Mouse (Mus musculus): ENCODE data around the gene Gng4. TPM values are rescaled to one million over a fixed set of nuclear protein-coding genes. Genes with fewer than 3 reads are reported as not detected.

Gng4 gene
- polyA plus RNA-seq, 1 experiment from 2014 or later, result 2.6 TPM

DNA sequence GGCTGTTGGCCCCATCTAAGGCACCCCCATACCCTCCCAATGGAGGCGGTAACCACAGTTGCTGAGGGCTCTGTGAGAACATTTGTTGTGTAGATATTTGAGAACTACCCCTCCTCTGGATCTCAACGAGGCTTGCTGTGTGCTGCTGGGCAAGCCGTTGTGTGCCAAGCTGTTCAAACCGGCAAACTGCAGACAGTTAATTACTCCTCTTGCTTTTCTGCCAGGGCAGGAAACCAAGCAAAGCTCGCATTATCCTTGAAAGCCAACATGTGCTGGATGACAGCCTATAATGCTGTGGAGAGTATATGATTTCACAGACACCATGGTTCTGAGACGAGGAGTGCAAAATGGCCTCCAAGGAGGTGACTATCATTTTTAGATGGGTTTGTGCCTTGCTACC lies 42.7 kb downstream of the Gng4 start:
- no peaks in the 10 kb centered on the region for H3K27me3 ChIP-seq (ENCODE audit: control insufficient read depth, insufficient read depth, low read length)
- no peaks in the 10 kb centered on the region for H3K4me1 ChIP-seq (replicated peaks; ENCODE audit: control insufficient read depth, insufficient read depth, low read length)
- ATAC-seq (ENCODE audit: low FRiP score), result no peak
- H3K36me3 ChIP-seq (ENCODE audit: control insufficient read depth, insufficient read depth, low read length), result no peaks in the 10 kb centered on the region
- no peaks in the 10 kb centered on the region for H3K9me3 ChIP-seq (ENCODE audit: control insufficient read depth, low read length)
- H3K4me2 ChIP-seq (replicated peaks; ENCODE audit: low read depth, low read length), result no peak overlapping the region
- no peak overlapping the region for H3K9ac ChIP-seq (ENCODE audit: low read depth, low read length)
- H3K27ac ChIP-seq (ENCODE audit: low read depth, low read length), result no peak overlapping the region
- DNase-seq (ENCODE audit: low spot score), result no peak
- 90% methylated on average over 6 of the region's 6 CpGs for WGBS
- H3K4me3 ChIP-seq (ENCODE audit: low read depth, low read length), result no peak overlapping the region

DNA sequence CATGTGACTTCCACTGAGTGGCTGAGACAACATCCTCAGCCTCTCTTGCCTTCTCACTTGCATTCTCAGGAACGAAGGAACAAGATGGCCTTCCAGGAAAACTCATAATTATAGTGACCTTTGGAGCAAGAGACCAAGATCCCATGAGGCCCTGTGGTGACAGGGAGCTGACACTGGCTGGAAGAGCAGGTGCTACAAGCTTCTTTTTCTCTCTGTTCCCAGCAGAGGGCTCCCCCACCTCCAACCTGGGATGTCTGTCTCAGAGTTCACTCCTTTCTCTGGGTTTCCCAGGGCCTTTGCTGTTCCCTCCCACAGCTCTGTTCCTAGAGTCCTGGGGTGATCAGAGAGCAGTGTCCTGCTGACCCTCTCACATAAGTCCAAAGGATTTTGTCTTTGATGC lies 44.3 kb downstream of the Gng4 start:
- H3K4me2 ChIP-seq (replicated peaks; ENCODE audit: low read depth, low read length), result no peak overlapping the region
- no peak overlapping the region for H3K4me3 ChIP-seq (ENCODE audit: low read depth, low read length)
- DNase-seq (ENCODE audit: low spot score) (no peak), ATAC-seq (ENCODE audit: low FRiP score) (no peak)
- H3K9ac ChIP-seq (ENCODE audit: low read depth, low read length), result no peak overlapping the region
- WGBS, result 33% methylated on average over 1 of the region's 1 CpGs
- no peaks in the 10 kb centered on the region for H3K9me3 ChIP-seq (ENCODE audit: control insufficient read depth, low read length)
- H3K36me3 ChIP-seq (ENCODE audit: control insufficient read depth, insufficient read depth, low read length), result no peaks in the 10 kb centered on the region
- H3K27ac ChIP-seq (ENCODE audit: low read depth, low read length), result no peak overlapping the region
- no peaks in the 10 kb centered on the region for H3K27me3 ChIP-seq (ENCODE audit: control insufficient read depth, insufficient read depth, low read length)
- H3K4me1 ChIP-seq (replicated peaks; ENCODE audit: control insufficient read depth, insufficient read depth, low read length), result no peaks in the 10 kb centered on the region

GRCm38 (mm10) chr13:13830469-13831074 lies 46.7 kb downstream of the Gng4 start:
- WGBS, result 47% methylated on average over 4 of the region's 4 CpGs
- DNase-seq (ENCODE audit: low spot score) (no peak), ATAC-seq (ENCODE audit: low FRiP score) (no peak)
- Histone ChIP-seq H3K9me3 (ENCODE audit: control insufficient read depth, low read length) (no peaks in the 10 kb centered on the region), H3K9ac (ENCODE audit: low read depth, low read length) (no peak overlapping the region), H3K27ac (ENCODE audit: low read depth, low read length) (no peak overlapping the region), H3K27me3 (ENCODE audit: control insufficient read depth, insufficient read depth, low read length) (no peaks in the 10 kb centered on the region), H3K4me1 (replicated peaks; ENCODE audit: control insufficient read depth, insufficient read depth, low read length) (no peaks in the 10 kb centered on the region), H3K4me3 (ENCODE audit: low read depth, low read length) (no peak overlapping the region), H3K4me2 (replicated peaks; ENCODE audit: low read depth, low read length) (no peak overlapping the region), H3K36me3 (ENCODE audit: control insufficient read depth, insufficient read depth, low read length) (no peaks in the 10 kb centered on the region)

DNA sequence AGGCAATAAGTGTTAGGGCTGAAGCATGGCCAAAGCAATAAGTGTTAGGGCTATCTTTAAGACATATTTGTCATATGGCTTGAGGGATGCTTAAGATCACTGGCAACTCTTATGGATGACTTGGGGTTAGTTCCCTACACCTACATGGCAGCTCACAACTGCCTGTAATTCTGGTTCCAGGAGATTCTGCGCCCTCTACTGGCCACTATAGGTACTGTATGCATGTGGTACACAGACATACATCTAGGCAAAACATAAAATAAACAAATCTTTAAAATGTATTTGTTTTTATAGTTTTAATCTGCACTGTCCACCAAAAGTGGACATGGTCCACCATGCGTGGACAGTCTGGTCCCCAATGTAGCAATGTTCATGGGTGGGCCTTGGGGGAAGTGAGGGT lies 51.3 kb downstream of the Gng4 start:
- WGBS, result 73% methylated on average over 2 of the region's 2 CpGs
- Histone ChIP-seq H3K9me3 (ENCODE audit: control insufficient read depth, low read length) (no peaks in the 10 kb centered on the region; the same call in 1 of the 2 replicates), H3K4me2 (replicated peaks; ENCODE audit: low read depth, low read length) (no peak overlapping the region), H3K27me3 (ENCODE audit: control insufficient read depth, insufficient read depth, low read length) (no peaks in the 10 kb centered on the region), H3K4me3 (ENCODE audit: low read depth, low read length) (no peak overlapping the region), H3K27ac (ENCODE audit: low read depth, low read length) (no peak overlapping the region), H3K4me1 (replicated peaks; ENCODE audit: control insufficient read depth, insufficient read depth, low read length) (no peaks in the 10 kb centered on the region), H3K36me3 (ENCODE audit: control insufficient read depth, insufficient read depth, low read length) (no peaks in the 10 kb centered on the region), H3K9ac (ENCODE audit: low read depth, low read length) (no peak overlapping the region)
- ATAC-seq (ENCODE audit: low FRiP score) (no peak), DNase-seq (ENCODE audit: low spot score) (peak; percentile 10)

- no peak for ATAC-seq (ENCODE audit: low FRiP score)
- 60% methylated on average over 4 of the region's 4 CpGs for WGBS
- no peak overlapping the region for H3K27ac ChIP-seq (ENCODE audit: low read depth, low read length)
Measured at GRCm38 (mm10) chr13:13845021-13845420, 61.2 kb downstream of the Gng4 start.

DNA sequence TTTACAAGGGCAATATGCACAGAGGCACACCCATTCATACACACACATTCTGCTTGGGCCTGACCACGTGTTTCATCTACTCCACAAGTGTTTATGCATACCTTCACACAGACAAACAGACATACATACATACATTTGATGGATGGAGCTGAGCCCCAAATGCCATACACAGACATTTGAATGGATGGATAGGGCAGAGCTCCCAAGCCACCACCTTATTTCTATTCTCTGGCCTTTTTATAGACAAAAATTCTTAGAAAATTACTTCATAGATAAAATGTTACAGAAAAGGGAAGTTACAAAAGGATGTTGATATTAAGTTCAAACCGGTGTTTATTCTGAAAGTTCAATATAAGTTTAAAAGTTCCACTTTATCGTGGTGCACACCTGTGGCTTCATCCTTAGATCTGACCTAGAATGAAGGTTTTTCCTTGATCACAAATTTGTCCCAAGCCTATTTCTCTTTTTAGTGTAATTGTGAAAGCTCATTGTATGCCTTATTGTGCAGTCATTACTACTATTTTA lies 63.3 kb downstream of the Gng4 start:
- Histone ChIP-seq H3K9me3 (ENCODE audit: control insufficient read depth, low read length) (no peaks in the 10 kb centered on the region), H3K27me3 (ENCODE audit: control insufficient read depth, insufficient read depth, low read length) (no peaks in the 10 kb centered on the region), H3K4me1 (replicated peaks; ENCODE audit: control insufficient read depth, insufficient read depth, low read length) (no peaks in the 10 kb centered on the region), H3K4me2 (replicated peaks; ENCODE audit: low read depth, low read length) (no peak overlapping the region), H3K4me3 (ENCODE audit: low read depth, low read length) (no peak overlapping the region), H3K36me3 (ENCODE audit: control insufficient read depth, insufficient read depth, low read length) (no peaks in the 10 kb centered on the region), H3K27ac (ENCODE audit: low read depth, low read length) (no peak overlapping the region), H3K9ac (ENCODE audit: low read depth, low read length) (no peak overlapping the region)
- DNase-seq (ENCODE audit: low spot score), result no peak
- no peak for ATAC-seq (ENCODE audit: low FRiP score)
- 86% methylated on average over 3 of the region's 3 CpGs for WGBS

More at GRCm38 (mm10) chr13:13845021-13845420, 61.2 kb downstream of the Gng4 start:
- Histone ChIP-seq H3K4me2 (replicated peaks; ENCODE audit: low read depth, low read length) (no peak overlapping the region), H3K27me3 (ENCODE audit: control insufficient read depth, insufficient read depth, low read length) (no peaks in the 10 kb centered on the region), H3K4me1 (replicated peaks; ENCODE audit: control insufficient read depth, insufficient read depth, low read length) (no peaks in the 10 kb centered on the region), H3K9me3 (ENCODE audit: control insufficient read depth, low read length) (no peaks in the 10 kb centered on the region), H3K4me3 (ENCODE audit: low read depth, low read length) (no peak overlapping the region), H3K9ac (ENCODE audit: low read depth, low read length) (no peak overlapping the region), H3K36me3 (ENCODE audit: control insufficient read depth, insufficient read depth, low read length) (no peaks in the 10 kb centered on the region)
- no peak for DNase-seq (ENCODE audit: low spot score)

GRCm38 (mm10) chr13:13857190-13857589 lies 73.3 kb downstream of the Gng4 start:
- Histone ChIP-seq H3K4me1 (replicated peaks; ENCODE audit: control insufficient read depth, insufficient read depth, low read length) (no peaks in the 10 kb centered on the region), H3K36me3 (ENCODE audit: control insufficient read depth, insufficient read depth, low read length) (no peaks in the 10 kb centered on the region), H3K27ac (ENCODE audit: low read depth, low read length) (no peak overlapping the region), H3K9me3 (ENCODE audit: control insufficient read depth, low read length) (no peaks in the 10 kb centered on the region), H3K27me3 (ENCODE audit: control insufficient read depth, insufficient read depth, low read length) (no peaks in the 10 kb centered on the region), H3K4me2 (replicated peaks; ENCODE audit: low read depth, low read length) (no peak overlapping the region), H3K9ac (ENCODE audit: low read depth, low read length) (no peak overlapping the region), H3K4me3 (ENCODE audit: low read depth, low read length) (no peak overlapping the region)
- DNase-seq (ENCODE audit: low spot score) (no peak), ATAC-seq (ENCODE audit: low FRiP score) (0 out of 2 replicates have a peak, but pooled peaks have one; percentile 56)
- 44% methylated on average over 4 of the region's 4 CpGs for WGBS

DNA sequence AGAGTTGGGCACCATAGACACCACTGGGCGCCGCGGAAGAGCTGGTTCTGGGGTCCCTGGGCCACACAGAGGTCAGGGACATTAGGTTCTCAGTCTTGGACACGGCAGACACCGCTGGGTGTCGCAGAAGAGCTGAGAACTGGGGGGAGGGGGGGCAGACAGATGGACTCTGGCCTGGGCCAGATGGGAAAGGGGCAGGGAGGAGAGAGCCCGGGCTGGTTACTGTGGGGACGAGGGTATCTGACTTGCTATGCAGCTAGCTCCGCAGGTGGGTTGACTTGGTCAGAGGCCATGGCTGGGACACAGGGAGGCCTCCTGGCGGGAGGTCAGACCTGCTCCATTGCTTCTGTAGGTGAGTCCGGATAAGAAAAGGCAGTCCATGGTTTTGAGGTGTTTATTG lies 78.5 kb downstream of the Gng4 start:
- DNase-seq (ENCODE audit: low spot score) (no peak), ATAC-seq (ENCODE audit: low FRiP score) (0 out of 2 replicates have a peak, but pooled peaks have one; percentile 25)
- WGBS, result 44% methylated on average over 11 of the region's 11 CpGs
- Histone ChIP-seq H3K27ac (ENCODE audit: low read depth, low read length) (no peak overlapping the region), H3K27me3 (ENCODE audit: control insufficient read depth, insufficient read depth, low read length) (no peaks in the 10 kb centered on the region), H3K4me3 (ENCODE audit: low read depth, low read length) (no peak overlapping the region), H3K4me2 (replicated peaks; ENCODE audit: low read depth, low read length) (no peak overlapping the region), H3K9ac (ENCODE audit: low read depth, low read length) (no peak overlapping the region), H3K9me3 (ENCODE audit: control insufficient read depth, low read length) (no peaks in the 10 kb centered on the region), H3K36me3 (ENCODE audit: control insufficient read depth, insufficient read depth, low read length) (no peaks in the 10 kb centered on the region), H3K4me1 (replicated peaks; ENCODE audit: control insufficient read depth, insufficient read depth, low read length) (no peaks in the 10 kb centered on the region)

DNA sequence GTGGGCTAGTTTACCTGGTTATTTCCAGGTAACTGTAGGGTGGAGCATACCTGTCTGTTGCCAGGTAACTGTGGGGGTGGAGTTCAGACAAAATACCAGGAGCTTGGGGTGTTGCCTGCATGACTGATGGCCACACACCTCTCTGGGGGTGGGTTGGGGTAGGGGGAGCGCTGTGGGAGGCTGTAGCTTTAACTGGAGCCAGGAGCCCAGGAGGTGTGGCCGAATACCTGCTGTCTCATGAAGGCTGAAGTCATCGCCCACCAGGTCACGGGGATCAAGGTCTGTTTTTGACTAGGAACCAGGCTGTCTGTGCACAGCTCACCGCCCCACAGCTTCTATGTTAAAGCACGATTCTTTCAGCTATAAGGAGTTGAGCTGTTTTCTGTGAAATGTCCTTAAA lies 79.1 kb downstream of the Gng4 start:
- Histone ChIP-seq H3K9ac (ENCODE audit: low read depth, low read length) (no peak overlapping the region), H3K36me3 (ENCODE audit: control insufficient read depth, insufficient read depth, low read length) (no peaks in the 10 kb centered on the region), H3K27ac (ENCODE audit: low read depth, low read length) (no peak overlapping the region), H3K4me2 (replicated peaks; ENCODE audit: low read depth, low read length) (no peak overlapping the region), H3K9me3 (ENCODE audit: control insufficient read depth, low read length) (no peaks in the 10 kb centered on the region), H3K27me3 (ENCODE audit: control insufficient read depth, insufficient read depth, low read length) (no peaks in the 10 kb centered on the region), H3K4me3 (ENCODE audit: low read depth, low read length) (no peak overlapping the region), H3K4me1 (replicated peaks; ENCODE audit: control insufficient read depth, insufficient read depth, low read length) (no peaks in the 10 kb centered on the region)
- DNase-seq (ENCODE audit: low spot score) (no peak), ATAC-seq (ENCODE audit: low FRiP score) (no peak)
- WGBS, result 49% methylated on average over 6 of the region's 6 CpGs

Measured in hindbrain, embryonic 11.5 days (tissue).